Mouse (Mus musculus) CH12F3 (cell line): ENCODE data around the gene 2610001J05Rik.
"Not testable (repeated sequence)": the region's sequence is repeated elsewhere in the genome, so short reads cannot be mapped to it uniquely, and the experiment has no call there.

Experiments
- in situ Hi-C: fragments of 300-500 bp; cut with MboI; formaldehyde crosslinking; loops from 2 replicates; pipeline ENCODE4 v1.14.3; 2020; ENCODE audit warnings: low sequenced_read_pairs

2610001J05Rik gene

GRCm38 (mm10) chr6:13870919-13871624, at the start of gene 2610001J05Rik:
TSS of gene 2610001J05Rik (minus strand) at chr6:13871518.
- in situ Hi-C loops: no loop called here

GRCm38 (mm10) chr6:13909762-13910537, 38.6 kb upstream of the 2610001J05Rik start:
- in situ Hi-C loops: no loop called here

- in situ Hi-C loops: no loop called here
These were observed 31.8 kb upstream of the 2610001J05Rik start for GRCm38 (mm10) chr6:13902941-13903627.

GRCm38 (mm10) chr6:13884877-13885592, 13.7 kb upstream of the 2610001J05Rik start:
- in situ Hi-C loops: no loop called here

GRCm38 (mm10) chr6:13882919-13883318, 11.6 kb upstream of the 2610001J05Rik start:
- in situ Hi-C loops: no loop called here

- in situ Hi-C loops: no loop called here
These were observed 2.6 kb upstream of the 2610001J05Rik start for GRCm38 (mm10) chr6:13873959-13874358.

- in situ Hi-C loops: no loop called here
These were observed 758 bp upstream of the 2610001J05Rik start for GRCm38 (mm10) chr6:13872076-13872475.

GRCm38 (mm10) chr6:13871625-13871958, 274 bp upstream of the 2610001J05Rik start:
- in situ Hi-C loops: no loop called here

GRCm38 (mm10) chr6:13870289-13870741, 1.0 kb downstream of the 2610001J05Rik start:
- in situ Hi-C loops: no loop called here

GRCm38 (mm10) chr6:13860596-13860995, 10.7 kb downstream of the 2610001J05Rik start:
- in situ Hi-C loops: no loop called here

GRCm38 (mm10) chr6:13859877-13860585, 11.3 kb downstream of the 2610001J05Rik start:
- in situ Hi-C loops: no loop called here

GRCm38 (mm10) chr6:13854230-13854629, 17.1 kb downstream of the 2610001J05Rik start:
- in situ Hi-C loops: no loop called here

GRCm38 (mm10) chr6:13853244-13853643, 18.1 kb downstream of the 2610001J05Rik start:
- in situ Hi-C loops: no loop called here

- in situ Hi-C loops: not testable (repeated sequence)
These were observed 25.3 kb downstream of the 2610001J05Rik start for GRCm38 (mm10) chr6:13846031-13846430.

GRCm38 (mm10) chr6:13839345-13840054, 31.8 kb downstream of the 2610001J05Rik start, which contains the start of gene Gpr85:
TSS of gene Gpr85 (minus strand) at chr6:13839942.
- in situ Hi-C loops: no loop called here

GRCm38 (mm10) chr6:13838677-13839344, 32.5 kb downstream of the 2610001J05Rik start:
- in situ Hi-C loops: no loop called here

GRCm38 (mm10) chr6:13837916-13838676, 33.2 kb downstream of the 2610001J05Rik start:
- in situ Hi-C loops: no loop called here

- in situ Hi-C loops: no loop called here
These were observed 34.2 kb downstream of the 2610001J05Rik start for GRCm38 (mm10) chr6:13836967-13837570.
